Mouse (Mus musculus) 3134 (cell line): Measurements from ENCODE around the gene Fli1.

ENCODE experiments used
- DNase-seq: peaks from one replicate; pipeline ENCODE4 v3.0.0-alpha.2; 2011; ENCODE audit warnings: low spot score; ENCODE audit not compliant: insufficient read length; ENCODE audit errors: extremely low read depth

Gene Fli1

GRCm38 (mm10) chr9:32474621-32475390 is 67.9 kb downstream of the Fli1 start:
- no peak for DNase-seq

DNA sequence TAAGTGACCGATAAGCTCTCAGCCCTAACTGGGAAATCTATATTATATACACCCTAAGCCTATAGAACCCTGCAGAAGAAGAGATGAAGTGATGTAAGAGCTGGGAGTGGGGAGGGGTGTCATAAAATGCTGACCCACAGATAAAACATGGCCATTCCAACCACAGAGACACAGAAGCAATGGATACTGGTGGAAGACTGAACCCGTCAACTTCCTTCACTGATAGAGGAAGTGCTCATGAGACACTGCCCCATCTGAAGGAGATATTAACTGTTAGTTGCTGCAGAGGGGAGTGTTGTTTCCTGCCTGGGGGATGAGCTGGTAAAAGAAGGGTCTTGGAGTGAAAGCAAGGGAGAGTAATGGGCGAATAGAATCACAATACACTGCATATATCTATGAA is 70.3 kb downstream of the Fli1 start:
- DNase-seq = no peak

- DNase-seq = no peak
Measured at GRCm38 (mm10) chr9:32469123-32469751, 73.4 kb downstream of the Fli1 start.

- no peak for DNase-seq
Measured at GRCm38 (mm10) chr9:32468313-32468712, 74.3 kb downstream of the Fli1 start.

- DNase-seq = no peak
Measured at GRCm38 (mm10) chr9:32467443-32467842, 75.2 kb downstream of the Fli1 start.

- DNase-seq = no peak
Measured at GRCm38 (mm10) chr9:32466861-32467260, 75.8 kb downstream of the Fli1 start.

- DNase-seq = no peak
Measured at GRCm38 (mm10) chr9:32456707-32457106, 86.0 kb downstream of the Fli1 start.

DNA sequence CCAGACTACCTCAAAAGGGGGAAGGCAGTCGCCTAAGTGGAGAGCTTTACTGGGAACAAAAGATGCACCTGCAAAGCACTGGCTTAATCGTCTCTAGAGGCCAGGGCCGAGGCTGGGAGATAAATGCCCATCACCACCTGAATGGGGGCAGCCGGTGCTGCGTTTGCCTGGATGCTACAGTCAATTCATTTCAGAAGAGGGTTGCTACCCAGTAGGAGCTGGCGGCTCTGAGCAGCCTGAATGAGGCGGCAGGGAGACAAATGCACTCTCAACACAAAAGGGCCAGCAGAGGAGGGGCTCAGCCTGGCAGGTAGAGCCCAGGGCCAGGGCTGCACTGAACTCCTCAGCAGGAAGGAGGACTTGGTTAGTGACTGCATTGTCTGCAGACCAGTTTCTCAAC is 92.5 kb downstream of the Fli1 start:
- no peak for DNase-seq

- DNase-seq = no peak
Measured at GRCm38 (mm10) chr9:32448766-32449165, 93.9 kb downstream of the Fli1 start.

- no peak for DNase-seq
Measured at GRCm38 (mm10) chr9:32445789-32446188, 96.9 kb downstream of the Fli1 start.

GRCm38 (mm10) chr9:32444453-32445201 is 98.0 kb downstream of the Fli1 start:
- no peak for DNase-seq

DNA sequence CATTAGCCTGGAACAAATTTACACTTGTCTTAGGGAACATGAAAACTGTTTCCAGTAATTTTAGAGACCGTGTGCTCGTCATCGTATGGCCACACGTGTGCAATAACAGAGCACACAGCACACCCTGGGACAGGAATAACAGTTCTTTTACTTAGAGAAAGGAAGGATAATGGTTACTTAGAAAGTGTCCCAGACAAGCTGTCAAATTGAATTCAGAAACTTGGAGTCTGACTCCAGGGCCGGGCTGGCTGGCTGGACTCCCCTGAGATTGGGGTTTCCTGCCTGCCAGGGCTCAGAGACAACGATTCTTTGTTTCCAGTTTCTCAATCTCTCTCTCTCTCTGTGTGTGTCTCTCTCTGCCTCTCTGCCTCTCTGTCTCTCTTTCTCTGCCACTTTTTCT is 98.8 kb downstream of the Fli1 start:
- no peak for DNase-seq

GRCm38 (mm10) chr9:32443115-32443514 is 99.5 kb downstream of the Fli1 start:
- DNase-seq = no peak

DNA sequence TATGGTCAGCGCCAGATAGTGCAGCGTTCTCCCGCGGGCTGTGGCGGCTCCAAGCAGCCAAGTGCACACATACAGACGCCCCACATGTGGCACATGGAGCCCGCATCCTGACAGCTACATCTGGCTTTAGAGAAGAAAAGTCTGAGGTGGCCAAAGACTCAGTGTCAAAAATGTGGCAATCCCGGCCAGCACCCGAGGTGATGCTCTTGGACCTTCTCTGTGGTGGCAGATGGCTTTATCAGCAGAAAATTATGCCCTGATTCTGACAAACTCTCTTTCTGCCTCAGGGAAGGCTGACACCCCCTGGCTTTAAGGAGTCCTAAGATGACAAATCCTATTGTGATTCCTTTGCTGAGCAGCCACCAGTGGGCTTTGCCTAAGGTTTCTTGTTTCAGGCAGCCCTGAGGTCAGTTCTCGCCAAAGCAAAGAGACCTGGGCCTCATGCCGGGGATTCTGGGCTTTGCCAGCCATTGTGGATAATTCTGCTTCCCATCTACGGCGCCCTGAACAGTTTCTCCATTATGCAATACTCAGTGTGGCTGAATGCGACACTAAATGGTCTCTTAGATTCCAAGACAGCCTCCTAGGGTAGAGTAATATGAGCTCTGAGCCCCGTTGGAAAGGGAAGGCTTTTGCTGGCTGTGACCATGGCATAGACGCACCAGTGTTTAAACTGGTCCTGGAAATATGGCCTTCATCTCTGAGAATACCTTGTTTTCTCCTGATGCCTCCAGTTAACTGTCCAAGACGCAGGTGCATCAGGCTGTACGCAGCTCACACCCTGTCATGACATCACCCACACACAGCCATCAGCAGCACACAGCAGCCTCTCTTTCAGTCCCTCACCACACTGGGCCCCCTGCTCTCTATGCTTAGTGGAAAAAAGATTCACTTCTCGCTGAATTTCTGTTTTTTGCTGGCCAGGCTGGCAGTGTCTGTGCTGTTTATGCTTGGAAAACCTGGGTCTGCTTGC is 108.1 kb downstream of the Fli1 start:
- no peak for DNase-seq

GRCm38 (mm10) chr9:32431061-32431460 is 111.6 kb downstream of the Fli1 start:
- no peak for DNase-seq

- no peak for DNase-seq
Measured at GRCm38 (mm10) chr9:32425321-32425720, 117.3 kb downstream of the Fli1 start.

- no peak for DNase-seq
Measured at GRCm38 (mm10) chr9:32420711-32421110, 122.0 kb downstream of the Fli1 start.

GRCm38 (mm10) chr9:32417466-32418116 is 125.1 kb downstream of the Fli1 start:
- DNase-seq = no peak

GRCm38 (mm10) chr9:32415952-32416351 is 126.7 kb downstream of the Fli1 start:
- DNase-seq = no peak

DNA sequence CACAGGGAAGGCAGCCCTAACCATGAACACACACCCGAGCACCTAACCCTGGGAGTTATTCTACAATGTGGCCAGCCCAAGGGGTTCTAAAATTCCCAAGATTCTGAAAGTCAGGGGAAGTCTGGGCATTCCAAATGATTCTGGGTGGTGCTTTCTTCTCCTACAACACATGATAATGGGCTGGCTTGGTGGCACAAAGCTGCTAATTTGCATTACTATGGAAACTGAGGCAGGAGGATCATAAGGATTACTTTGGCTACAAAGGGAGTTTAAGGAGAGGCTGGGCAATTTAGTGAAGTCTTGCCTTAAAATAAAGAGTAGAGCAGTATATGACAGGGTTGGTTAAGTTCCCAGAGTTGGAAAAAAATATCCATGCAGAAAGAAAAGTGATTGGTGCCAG is 127.7 kb downstream of the Fli1 start:
- no peak for DNase-seq
